Mouse (Mus musculus) liver, adult 2 months (tissue): ENCODE results near the gene Nt5c1b.

Experiments used
- CTCF ChIP-seq: fragments of 200-500 bp; IDR thresholded peaks from 2 replicates; pipeline ENCODE4 v1.5.1; 2011; ENCODE audit warnings: low read depth, low read length, control low read depth
- POLR2A ChIP-seq: fragments of 200-500 bp; IDR thresholded peaks from 2 replicates; pipeline ENCODE4 v1.6.1; 2011; ENCODE audit warnings: low read length, control low read depth; ENCODE audit not compliant: insufficient read depth; ENCODE audit errors: extremely low read depth

DNA sequence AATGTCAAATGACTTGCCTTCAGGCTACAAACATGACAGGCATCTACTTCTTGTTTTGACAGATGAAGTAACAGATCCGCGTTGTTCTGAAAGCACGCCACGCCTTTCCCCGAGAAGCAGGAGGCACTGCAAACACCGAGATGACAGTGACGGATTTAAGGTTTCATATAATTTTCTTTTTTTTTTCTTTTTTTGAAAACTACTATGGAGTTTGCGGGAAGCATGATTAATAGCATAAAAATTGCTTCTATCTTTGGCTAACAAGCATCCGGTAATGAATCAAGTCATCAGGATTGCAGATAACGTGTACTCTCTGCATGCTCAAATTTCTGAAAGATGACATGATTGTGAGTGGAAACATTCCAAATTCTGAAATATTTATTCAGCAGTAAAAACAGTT is 42.1 kb upstream of the Nt5c1b start:
- no peak for TF ChIP-seq CTCF
- TF ChIP-seq POLR2A = no peak
